In genomic region chr5:119300106-119300505, GRCm38 (mm10) we compare ENCODE assay signal across 13 mouse cellular contexts.
DNase-seq lines count a peak whose midpoint lies in the region; ATAC-seq lines count a peak whose summit lies in the region.
"Had no signal": no experiment of that assay in that cellular context is flagged by ENCODE, and none has a peak within 500 bp of the region (broad histone marks: within the 10 kb centered on the region; RNA-seq: fewer than 3 reads in every experiment).

No protein-coding gene starts in this region.

- ATAC-seq in stomach, embryonic 16.5 days (ENCODE audit: insufficient read depth, low FRiP score), result peak; percentile 50; the same call in 1 of the 2 replicates
- ATAC-seq: forebrain, embryonic 14.5 days had no signal

- H3K4me2 ChIP-seq in stomach, embryonic 16.5 days (ENCODE audit: low read depth, low read length), result no peak overlapping the region
- H3K4me2 ChIP-seq: liver, embryonic 13.5 days; midbrain, embryonic 12.5 days had no signal

- no peak overlapping the region for H3K4me3 ChIP-seq in stomach, embryonic 16.5 days (replicated peaks; ENCODE audit: low read length)
- H3K4me3 ChIP-seq: liver, embryonic 13.5 days; midbrain, embryonic 12.5 days had no signal

- peak; percentile 20 for DNase-seq in gastrocnemius, postnatal 25 days
- DNase-seq in gastrocnemius, postnatal 10 days, result no peak
- DNase-seq in urinary bladder, postnatal 14 days (ENCODE audit: low spot score), result peak; percentile 28
- DNase-seq in urinary bladder, adult 2 months (ENCODE audit: low spot score), result no peak
- peak; percentile 64 for DNase-seq in kidney, postnatal 10 days
- DNase-seq in B cell, adult 2 months, result no peak
- DNase-seq in urinary bladder, postnatal 25 days (ENCODE audit: low spot score), result no peak
- DNase-seq: adrenal gland, adult 2 months; liver, embryonic 13.5 days; thymus, postnatal 14 days had no signal

- no peak overlapping the region for H3K9ac ChIP-seq in stomach, embryonic 16.5 days (ENCODE audit: low read length)
- H3K9ac ChIP-seq: liver, embryonic 13.5 days; midbrain, embryonic 12.5 days had no signal

- WGBS in stomach, embryonic 16.5 days, result 35% methylated on average over 7 of the region's 7 CpGs

- no peaks in the 10 kb centered on the region for H3K27me3 ChIP-seq in stomach, embryonic 16.5 days (ENCODE audit: control insufficient read depth, insufficient read depth, low read length)
- H3K27me3 ChIP-seq: liver, embryonic 13.5 days had no signal

- H3K9me3 ChIP-seq in stomach, embryonic 16.5 days (replicated peaks; ENCODE audit: control insufficient read depth, low read length), result no peaks in the 10 kb centered on the region
- H3K9me3 ChIP-seq: liver, embryonic 13.5 days; midbrain, embryonic 12.5 days had no signal

- peak overlapping the region; percentile 28; the same call in 1 of the 2 replicates for H3K27ac ChIP-seq in stomach, embryonic 16.5 days (ENCODE audit: low read length)
- H3K27ac ChIP-seq: liver, embryonic 13.5 days; midbrain, embryonic 12.5 days had no signal

- H3K36me3 ChIP-seq in stomach, embryonic 16.5 days (ENCODE audit: control insufficient read depth, insufficient read depth, low read length), result no peaks in the 10 kb centered on the region
- H3K36me3 ChIP-seq: liver, embryonic 13.5 days; midbrain, embryonic 12.5 days had no signal

- peaks cover 11% of the 10 kb centered on the region for H3K4me1 ChIP-seq in stomach, embryonic 16.5 days (ENCODE audit: control insufficient read depth, insufficient read depth, low read length)

Comparison
In these comparisons a context has a peak if more than half of its experiments do, and no peak if none do; other contexts are left out.
1. DNase-seq: peak in gastrocnemius, postnatal 25 days (single experiment), urinary bladder, postnatal 14 days (single experiment) and kidney, postnatal 10 days (single experiment); none in gastrocnemius, postnatal 10 days (single experiment), urinary bladder, adult 2 months (single experiment), B cell, adult 2 months (0 of 2) and urinary bladder, postnatal 25 days (single experiment).